Mouse (Mus musculus) R1 (cell line): ENCODE results near the gene Kdelr2.
"Not testable (repeated sequence)": the region's sequence is repeated elsewhere in the genome, so short reads cannot be mapped to it uniquely, and the experiment has no call there.

Experiments
- DNase-seq: peaks from one replicate; pipeline ENCODE4 v3.0.0-alpha.2; 2018; ENCODE audit warnings: low read depth, low spot score

Gene Kdelr2

GRCm38 (mm10) chr5:143403221-143404147 lies at the start of gene Kdelr2:
Gene Kdelr2 (plus strand): TSS chr5:143403838.
- peak; percentile 80 for DNase-seq

- no peak for DNase-seq
Measured at GRCm38 (mm10) chr5:143356017-143356416, 47.6 kb upstream of the Kdelr2 start.

GRCm38 (mm10) chr5:143356686-143357388 lies 46.8 kb upstream of the Kdelr2 start, which contains the start of gene Grid2ip:
Gene Grid2ip (plus strand): TSS chr5:143357338.
- peak; percentile 73 for DNase-seq

- no peak for DNase-seq
Measured at GRCm38 (mm10) chr5:143357564-143357963, 46.1 kb upstream of the Kdelr2 start.

GRCm38 (mm10) chr5:143359263-143359662 lies 44.4 kb upstream of the Kdelr2 start:
- DNase-seq = peak; percentile 54

- DNase-seq = peak; percentile 80
Measured at GRCm38 (mm10) chr5:143360000-143360399, 43.6 kb upstream of the Kdelr2 start.

GRCm38 (mm10) chr5:143361428-143361827 lies 42.2 kb upstream of the Kdelr2 start:
- DNase-seq = no peak

GRCm38 (mm10) chr5:143363678-143364615 lies 39.7 kb upstream of the Kdelr2 start:
- no peak for DNase-seq

GRCm38 (mm10) chr5:143367931-143368330 lies 35.7 kb upstream of the Kdelr2 start:
- no peak for DNase-seq

GRCm38 (mm10) chr5:143369611-143370255 lies 33.9 kb upstream of the Kdelr2 start:
- DNase-seq = peak; percentile 79

- DNase-seq = no peak
Measured at GRCm38 (mm10) chr5:143370416-143371145, 33.1 kb upstream of the Kdelr2 start.

GRCm38 (mm10) chr5:143371146-143371510 lies 32.5 kb upstream of the Kdelr2 start:
- no peak for DNase-seq

- DNase-seq = peak; percentile 83
Measured at GRCm38 (mm10) chr5:143372818-143373217, 30.8 kb upstream of the Kdelr2 start.

GRCm38 (mm10) chr5:143375242-143375641 lies 28.4 kb upstream of the Kdelr2 start:
- peak; percentile 73 for DNase-seq

- peak; percentile 72 for DNase-seq
Measured at GRCm38 (mm10) chr5:143376156-143376555, 27.5 kb upstream of the Kdelr2 start.

- DNase-seq = peak; percentile 88
Measured at GRCm38 (mm10) chr5:143386797-143387621, 16.6 kb upstream of the Kdelr2 start.

- DNase-seq = peak; percentile 84
Measured at GRCm38 (mm10) chr5:143394184-143394583, 9.5 kb upstream of the Kdelr2 start.

- not testable (repeated sequence) for DNase-seq
Measured at GRCm38 (mm10) chr5:143394966-143395365, 8.7 kb upstream of the Kdelr2 start.

GRCm38 (mm10) chr5:143395649-143396048 lies 8.0 kb upstream of the Kdelr2 start:
- peak; percentile 78 for DNase-seq
